Comparison of ENCODE assay signal across 28 mouse cellular contexts in the genomic region with DNA sequence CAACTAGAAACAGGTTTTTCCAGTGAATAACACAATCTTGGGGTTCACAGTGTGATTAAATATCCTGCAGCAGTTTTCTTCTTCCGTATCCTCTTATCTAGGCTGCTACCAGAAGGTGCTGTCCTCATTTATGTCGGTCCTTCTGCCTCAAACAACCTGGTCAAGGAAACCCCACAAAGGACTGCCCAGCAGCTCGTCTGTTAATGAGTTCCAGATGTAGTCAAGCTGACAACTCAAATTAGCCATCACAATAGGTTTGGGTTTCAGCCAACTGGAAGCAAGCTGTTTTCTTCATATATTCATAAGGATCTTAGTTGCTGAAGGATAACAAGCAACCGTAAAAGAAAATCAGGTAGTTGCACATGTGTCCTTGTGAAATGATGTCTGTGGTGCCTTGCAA.
DNase-seq lines count a peak whose midpoint lies in the region; ATAC-seq and TF ChIP-seq lines count a peak whose summit lies in the region.
"Had no signal": no experiment of that assay in that cellular context is flagged by ENCODE, and none has a peak within 500 bp of the region (broad histone marks: within the 10 kb centered on the region; RNA-seq: fewer than 3 reads in every experiment).

No protein-coding gene starts in this region.

- 56% methylated on average over 4 of the region's 4 CpGs for WGBS in lung, embryonic 14.5 days
- 23% methylated on average over 4 of the region's 4 CpGs for WGBS in embryonic facial prominence, embryonic 12.5 days

- no peak overlapping the region for H3K9ac ChIP-seq in lung, embryonic 14.5 days
- no peak overlapping the region for H3K9ac ChIP-seq in embryonic facial prominence, embryonic 12.5 days
- H3K9ac ChIP-seq: heart, embryonic 15.5 days; hindbrain, embryonic 13.5 days; intestine, embryonic 15.5 days; liver, embryonic 12.5 days; midbrain, embryonic 13.5 days had no signal

- no peak for ATAC-seq in lung, embryonic 14.5 days (ENCODE audit: insufficient read depth)
- no peak for ATAC-seq in embryonic facial prominence, embryonic 12.5 days (ENCODE audit: insufficient number of reproducible peaks, insufficient read depth, low FRiP score, low TSS enrichment)
- ATAC-seq: forebrain, embryonic 16.5 days; intestine, embryonic 15.5 days; liver, embryonic 12.5 days; midbrain, embryonic 13.5 days had no signal

- no peak for TF ChIP-seq POLR2A in brain, embryonic 14.5 days (IDR thresholded peaks at IDR 0.05; ENCODE audit: borderline replicate concordance, extremely low read depth, insufficient read depth, insufficient read length, poor library complexity, severe bottlenecking)

- TF ChIP-seq CTCF in lung, embryonic 14.5 days (IDR thresholded peaks at IDR 0.05; ENCODE audit: low read depth), result no peak
- TF ChIP-seq CTCF in brain, embryonic 14.5 days (IDR thresholded peaks at IDR 0.05; ENCODE audit: borderline replicate concordance, extremely low read depth, insufficient read depth, insufficient read length), result no peak

- no peak overlapping the region for H3K27ac ChIP-seq in lung, embryonic 14.5 days (ENCODE audit: low read depth)
- H3K27ac ChIP-seq in embryonic facial prominence, embryonic 12.5 days, result peak overlapping the region; percentile 7; the same call in 1 of the 2 replicates
- H3K27ac ChIP-seq: heart, embryonic 15.5 days; hindbrain, embryonic 13.5 days; intestine, embryonic 15.5 days; liver, embryonic 12.5 days; midbrain, embryonic 13.5 days had no signal

- DNase-seq in lung, embryonic 14.5 days, result peak; percentile 34
- DNase-seq in lung, postnatal 25 days (ENCODE audit: low spot score), result no peak
- peak; percentile 56 for DNase-seq in brain, embryonic 14.5 days (ENCODE audit: low read depth)
- peak; percentile 74 for DNase-seq in retina, embryonic 14.5 days (ENCODE audit: low spot score)
- no peak for DNase-seq in urinary bladder, adult 18-20 months (ENCODE audit: low spot score in 2 of 2)
- no peak for DNase-seq in heart, adult 11 months
- DNase-seq in thymus, postnatal 36 days, result no peak
- DNase-seq: adrenal gland, postnatal 25 days; cerebellum, adult 11 months; cerebellum, postnatal 14 days; gastrocnemius, postnatal 36 days; heart, postnatal 36 days; kidney, adult 8-10 months; kidney, postnatal 10 days; lung, adult 18-20 months; lung, postnatal 36 days; right cerebral cortex, postnatal 14 days; spleen, adult 18-20 months; thymus, postnatal 4 days had no signal

- H3K4me2 ChIP-seq in lung, embryonic 14.5 days, result no peak overlapping the region
- H3K4me2 ChIP-seq in embryonic facial prominence, embryonic 12.5 days (replicated peaks), result no peak overlapping the region
- H3K4me2 ChIP-seq: heart, embryonic 15.5 days; hindbrain, embryonic 13.5 days; intestine, embryonic 15.5 days; liver, embryonic 12.5 days; midbrain, embryonic 13.5 days had no signal

- H3K27me3 ChIP-seq in lung, embryonic 14.5 days (ENCODE audit: insufficient read depth, low read length), result no peaks in the 10 kb centered on the region
- no peaks in the 10 kb centered on the region; the same call in 1 of the 2 replicates for H3K27me3 ChIP-seq in embryonic facial prominence, embryonic 12.5 days
- H3K27me3 ChIP-seq: heart, embryonic 15.5 days; hindbrain, embryonic 13.5 days; intestine, embryonic 15.5 days; liver, embryonic 12.5 days; megakaryocyte, embryonic 14.5 days; midbrain, embryonic 13.5 days had no signal

- no peak overlapping the region for H3K4me3 ChIP-seq in lung, embryonic 14.5 days (ENCODE audit: low read depth, low read length)
- no peak overlapping the region for H3K4me3 ChIP-seq in embryonic facial prominence, embryonic 12.5 days
- H3K4me3 ChIP-seq: erythroblast, embryonic 14.5 days; heart, embryonic 15.5 days; hindbrain, embryonic 13.5 days; intestine, embryonic 15.5 days; liver, embryonic 12.5 days; megakaryocyte, embryonic 14.5 days; midbrain, embryonic 13.5 days had no signal

- no peaks in the 10 kb centered on the region for H3K36me3 ChIP-seq in lung, embryonic 14.5 days (ENCODE audit: insufficient read depth)
- no peaks in the 10 kb centered on the region for H3K36me3 ChIP-seq in embryonic facial prominence, embryonic 12.5 days
- H3K36me3 ChIP-seq: heart, embryonic 15.5 days; hindbrain, embryonic 13.5 days; intestine, embryonic 15.5 days; liver, embryonic 12.5 days; midbrain, embryonic 13.5 days had no signal

- H3K4me1 ChIP-seq in lung, embryonic 14.5 days (ENCODE audit: insufficient read depth), result no peaks in the 10 kb centered on the region
- no peaks in the 10 kb centered on the region for H3K4me1 ChIP-seq in embryonic facial prominence, embryonic 12.5 days
- H3K4me1 ChIP-seq: hindbrain, embryonic 13.5 days; intestine, embryonic 15.5 days; liver, embryonic 12.5 days; midbrain, embryonic 13.5 days had no signal

- no peaks in the 10 kb centered on the region for H3K9me3 ChIP-seq in lung, embryonic 14.5 days (ENCODE audit: low read depth, low read length)
- 0 out of 2 replicates have a peak, but pooled peaks cover 6% of the 10 kb centered on the region for H3K9me3 ChIP-seq in embryonic facial prominence, embryonic 12.5 days
- H3K9me3 ChIP-seq: heart, embryonic 15.5 days; intestine, embryonic 15.5 days; liver, embryonic 12.5 days; midbrain, embryonic 13.5 days had no signal

Comparison
In these comparisons a context has a peak if more than half of its experiments do, and no peak if none do; other contexts are left out.
1. DNase-seq: peak in lung, embryonic 14.5 days (single experiment), brain, embryonic 14.5 days (single experiment) and retina, embryonic 14.5 days (single experiment); none in lung, postnatal 25 days (single experiment), urinary bladder, adult 18-20 months (0 of 2), heart, adult 11 months (single experiment) and thymus, postnatal 36 days (0 of 2).